Mouse (Mus musculus) monocyte, adult 5-6 weeks (primary cell): Measurements from ENCODE around the gene Rnase12. TPM values are rescaled to one million over a fixed set of nuclear protein-coding genes. Genes with fewer than 3 reads are reported as not detected.

Experiments used
- ATAC-seq: fragments of 153-309, 156-312 bp; replicated peaks from 2 replicates; pipeline ENCODE4 v1.8.0; 2017; ENCODE audit warnings: mild to moderate bottlenecking; ENCODE audit not compliant: low TSS enrichment, insufficient number of reproducible peaks, severe bottlenecking, poor library complexity, low FRiP score
- total RNA-seq: library from RNA; stranded (forward); fragments of 200-1000, 200-491, 200-594 nt; gene quantifications from 3 replicates; pipeline ENCODE4 v1.2.3, GENCODE M21; 2017

Gene Rnase12
- 1.1 TPM in 1 of 3 replicates, not detected in the others for total RNA-seq

GRCm38 (mm10) chr14:51057401-51057831 lies at the start of gene Rnase12:
Rnase12 (minus strand) TSS chr14:51057661.
- 0 out of 2 replicates have a peak, but pooled peaks have one; percentile 19 for ATAC-seq

GRCm38 (mm10) chr14:51106449-51106967 lies 49.0 kb upstream of the Rnase12 start:
- no peak for ATAC-seq

GRCm38 (mm10) chr14:51104366-51104765 lies 46.9 kb upstream of the Rnase12 start:
- ATAC-seq = no peak

- ATAC-seq = peak; percentile 57
Observed at GRCm38 (mm10) chr14:51103217-51103616, 45.8 kb upstream of the Rnase12 start.

- ATAC-seq = no peak
Observed at GRCm38 (mm10) chr14:51101284-51101683, 43.8 kb upstream of the Rnase12 start.

- no peak for ATAC-seq
Observed at GRCm38 (mm10) chr14:51098921-51099320, 41.5 kb upstream of the Rnase12 start.

GRCm38 (mm10) chr14:51098300-51098699 lies 40.8 kb upstream of the Rnase12 start:
- ATAC-seq = peak; percentile 48

- ATAC-seq = peak; percentile 14; the same call in 1 of the 2 replicates
Observed at GRCm38 (mm10) chr14:51095736-51096524, 38.5 kb upstream of the Rnase12 start.

- no peak for ATAC-seq
Observed at GRCm38 (mm10) chr14:51094921-51095320, 37.5 kb upstream of the Rnase12 start.

GRCm38 (mm10) chr14:51094096-51094875 lies 36.8 kb upstream of the Rnase12 start:
- no peak for ATAC-seq

GRCm38 (mm10) chr14:51093496-51093895 lies 36.0 kb upstream of the Rnase12 start:
- no peak for ATAC-seq

GRCm38 (mm10) chr14:51092073-51092620 lies 34.7 kb upstream of the Rnase12 start:
- ATAC-seq = no peak

GRCm38 (mm10) chr14:51090921-51091900 lies 33.8 kb upstream of the Rnase12 start, which contains the start of the genes Rnase4 and Ang:
Rnase4 (plus strand) TSS chr14:51091077.
Ang (plus strand) TSS chr14:51091150.
- ATAC-seq = no peak

GRCm38 (mm10) chr14:51090077-51090781 lies 32.8 kb upstream of the Rnase12 start:
- ATAC-seq = peak; percentile 23; the same call in 1 of the 2 replicates

- no peak for ATAC-seq
Observed at GRCm38 (mm10) chr14:51089674-51090076, 32.2 kb upstream of the Rnase12 start.

GRCm38 (mm10) chr14:51088970-51089673 lies 31.7 kb upstream of the Rnase12 start:
- ATAC-seq = peak; percentile 84
